Mouse (Mus musculus) limb, embryonic 15.5 days (tissue): ENCODE results near the gene Sh3pxd2b. TPM values are rescaled to one million over a fixed set of nuclear protein-coding genes. Genes with fewer than 3 reads are reported as not detected.

Source experiments
- ATAC-seq: fragments of 200-750 bp; cut with Nextera tagmentation; 2 replicates; pipeline ENCODE4 v1.8.0; 2017; ENCODE audit warnings: low read depth, moderate TSS enrichment; ENCODE audit not compliant: insufficient number of reproducible peaks, low FRiP score, low TSS enrichment
- H3K27ac ChIP-seq: fragments of 300-500 bp; sonication (generic); 2 replicates; pipeline ENCODE4 v1.5.1; 2015; ENCODE audit warnings: moderate library complexity, mild to moderate bottlenecking, inconsistent platforms
- H3K27me3 ChIP-seq: fragments of 300-500 bp; sonication (generic); 2 replicates; pipeline ENCODE4 v1.6.1; 2015; ENCODE audit warnings: inconsistent platforms
- H3K36me3 ChIP-seq: fragments of 300-500 bp; sonication (generic); 2 replicates; pipeline ENCODE4 v1.6.1; 2015; ENCODE audit warnings: inconsistent platforms
- H3K4me1 ChIP-seq: fragments of 300-500 bp; sonication (generic); 2 replicates; pipeline ENCODE4 v1.6.1; 2015; ENCODE audit warnings: inconsistent platforms
- H3K4me2 ChIP-seq: fragments of 300-500 bp; sonication (generic); 2 replicates; pipeline ENCODE4 v1.6.1; 2015; ENCODE audit warnings: mild to moderate bottlenecking, inconsistent platforms
- H3K4me3 ChIP-seq: fragments of 300-500 bp; sonication (generic); 2 replicates; pipeline ENCODE4 v1.5.1; 2015; ENCODE audit warnings: mild to moderate bottlenecking, inconsistent platforms
- H3K9ac ChIP-seq: fragments of 300-500 bp; sonication (generic); 2 replicates; pipeline ENCODE4 v1.6.1; 2015; ENCODE audit warnings: inconsistent platforms
- H3K9me3 ChIP-seq: fragments of 300-500 bp; sonication (generic); 2 replicates; pipeline ENCODE4 v1.6.1; 2016; ENCODE audit warnings: inconsistent platforms
- WGBS: fragments of 180-500 bp; shearing (Covaris S2); methylation state at CpG from one replicate; pipeline ENCODE4 v1.1.7; 2015; 5-methylcytosine and 5-hydroxymethylcytosine counted together
- polyA plus RNA-seq: library from polyadenylated mRNA; unstranded; fragments of >200 nt; fragmentation: Nextera tagmentation; extraction: Ambion mirVana; gene quantifications from 2 replicates; pipeline ENCODE4 v1.2.1, GENCODE M21; 2015

Sh3pxd2b gene
- polyA plus RNA-seq, 1 experiment from 2014 or later = 28.6 TPM

GRCm38 (mm10) chr11:32409823-32410562 lies 62.4 kb downstream of the Sh3pxd2b start:
- H3K4me3 ChIP-seq = no peak overlapping the region
- peaks cover 84% of the 10 kb centered on the region for H3K36me3 ChIP-seq
- H3K9ac ChIP-seq = no peak overlapping the region
- no peak for ATAC-seq
- no peaks in the 10 kb centered on the region for H3K9me3 ChIP-seq
- no peaks in the 10 kb centered on the region for H3K27me3 ChIP-seq
- H3K4me1 ChIP-seq = peaks cover 2% of the 10 kb centered on the region
- WGBS = 85% methylated on average over 11 of the region's 11 CpGs
- H3K4me2 ChIP-seq = no peak overlapping the region
- H3K27ac ChIP-seq = no peak overlapping the region

GRCm38 (mm10) chr11:32420001-32420400 lies 72.4 kb downstream of the Sh3pxd2b start:
- no peak for ATAC-seq

DNA sequence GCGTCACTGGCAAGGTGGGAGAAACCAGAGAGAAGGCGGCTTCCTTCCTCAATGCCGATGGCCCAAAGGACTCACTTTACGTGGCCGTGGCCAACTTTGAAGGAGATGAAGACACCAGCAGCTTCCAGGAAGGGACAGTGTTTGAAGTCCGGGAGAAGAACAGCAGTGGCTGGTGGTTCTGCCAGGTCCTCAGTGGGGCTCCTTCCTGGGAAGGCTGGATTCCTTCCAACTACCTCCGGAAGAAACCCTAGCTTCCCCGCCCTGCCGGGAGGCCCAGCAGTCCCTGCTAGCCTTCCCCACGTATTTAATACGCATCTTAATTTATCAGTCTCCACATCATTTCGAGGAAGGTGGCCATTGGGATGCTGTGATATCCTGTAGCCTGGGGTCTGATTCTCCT lies 75.7 kb downstream of the Sh3pxd2b start:
- no peak overlapping the region for H3K4me3 ChIP-seq
- H3K4me2 ChIP-seq = no peak overlapping the region
- ATAC-seq = no peak
- peaks cover 74% of the 10 kb centered on the region for H3K36me3 ChIP-seq
- peaks cover 14% of the 10 kb centered on the region; the same call in 1 of the 2 replicates for H3K4me1 ChIP-seq
- 68% methylated on average over 12 of the region's 12 CpGs for WGBS
- H3K27me3 ChIP-seq = no peaks in the 10 kb centered on the region
- H3K9ac ChIP-seq = no peak overlapping the region
- H3K9me3 ChIP-seq = no peaks in the 10 kb centered on the region
- no peak overlapping the region for H3K27ac ChIP-seq

More at GRCm38 (mm10) chr11:32420001-32420400, 72.4 kb downstream of the Sh3pxd2b start:
- no peaks in the 10 kb centered on the region for H3K9me3 ChIP-seq
- peaks cover 11% of the 10 kb centered on the region; the same call in 1 of the 2 replicates for H3K4me1 ChIP-seq
- H3K27ac ChIP-seq = no peak overlapping the region
- H3K9ac ChIP-seq = no peak overlapping the region
- H3K4me2 ChIP-seq = no peak overlapping the region
- WGBS = 75% methylated on average over 5 of the region's 5 CpGs
- H3K4me3 ChIP-seq = no peak overlapping the region
- no peaks in the 10 kb centered on the region for H3K27me3 ChIP-seq
- H3K36me3 ChIP-seq = peaks cover 94% of the 10 kb centered on the region

- no peak for ATAC-seq
- H3K4me2 ChIP-seq = no peak overlapping the region
- H3K27ac ChIP-seq = no peak overlapping the region
- H3K27me3 ChIP-seq = no peaks in the 10 kb centered on the region
- H3K4me1 ChIP-seq = peaks cover 14% of the 10 kb centered on the region; the same call in 1 of the 2 replicates
- H3K9ac ChIP-seq = no peak overlapping the region
- H3K4me3 ChIP-seq = no peak overlapping the region
- H3K36me3 ChIP-seq = peaks cover 64% of the 10 kb centered on the region
- H3K9me3 ChIP-seq = no peaks in the 10 kb centered on the region
- WGBS = 87% methylated on average over 4 of the region's 4 CpGs
These were observed 77.0 kb downstream of the Sh3pxd2b start for GRCm38 (mm10) chr11:32424600-32424999.

DNA sequence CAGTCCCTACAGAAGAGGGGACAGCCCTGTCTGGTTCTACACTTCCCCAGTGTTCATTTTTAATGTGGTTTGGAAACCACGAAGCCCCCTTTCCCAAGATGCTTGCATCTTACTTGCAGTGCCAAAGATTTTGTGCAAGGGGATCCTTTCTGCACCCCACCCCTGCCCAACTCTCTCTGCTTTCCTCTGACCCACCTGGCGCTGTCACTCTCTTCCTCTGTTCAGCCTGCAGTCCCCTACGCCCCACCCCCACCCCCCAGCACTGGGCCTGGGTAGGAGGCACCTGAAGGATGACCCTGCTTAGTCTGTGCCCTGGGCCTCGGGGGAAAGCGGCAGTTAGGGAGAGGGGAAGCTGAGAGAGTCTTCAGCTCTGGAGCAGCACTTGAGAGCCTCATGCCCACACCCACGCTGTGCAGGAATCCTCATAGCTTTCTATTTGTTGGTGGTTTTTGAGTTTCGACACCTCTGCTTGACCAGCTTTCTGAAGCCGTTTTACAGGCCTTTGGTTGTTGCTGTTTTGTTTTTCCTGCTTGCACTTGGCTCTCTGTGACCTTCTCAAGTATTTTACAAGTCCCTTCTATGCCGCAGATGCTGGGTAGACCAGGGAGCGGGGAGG lies 77.5 kb downstream of the Sh3pxd2b start:
- Histone ChIP-seq H3K4me3 (no peak overlapping the region), H3K27me3 (no peaks in the 10 kb centered on the region), H3K9ac (no peak overlapping the region), H3K36me3 (peaks cover 59% of the 10 kb centered on the region), H3K4me2 (no peak overlapping the region), H3K4me1 (peaks cover 14% of the 10 kb centered on the region; the same call in 1 of the 2 replicates), H3K27ac (no peak overlapping the region; the same call in 1 of the 2 replicates), H3K9me3 (no peaks in the 10 kb centered on the region)
- no peak for ATAC-seq
- WGBS = 69% methylated on average over 10 of the region's 10 CpGs

- H3K9me3 ChIP-seq = no peaks in the 10 kb centered on the region
- peaks cover 35% of the 10 kb centered on the region for H3K36me3 ChIP-seq
- no peak overlapping the region for H3K27ac ChIP-seq
- H3K4me2 ChIP-seq = no peak overlapping the region
- H3K4me3 ChIP-seq = no peak overlapping the region
- peaks cover 14% of the 10 kb centered on the region; the same call in 1 of the 2 replicates for H3K4me1 ChIP-seq
- 60% methylated on average over 7 of the region's 7 CpGs for WGBS
- ATAC-seq = no peak
- H3K27me3 ChIP-seq = no peaks in the 10 kb centered on the region
- no peak overlapping the region for H3K9ac ChIP-seq
These were observed 79.9 kb downstream of the Sh3pxd2b start for GRCm38 (mm10) chr11:32427537-32427936.

- peak overlapping the region; percentile 12; the same call in 1 of the 2 replicates for H3K4me2 ChIP-seq
- no peak overlapping the region for H3K9ac ChIP-seq
- ATAC-seq = peak; percentile 92
- no peaks in the 10 kb centered on the region for H3K27me3 ChIP-seq
- H3K4me3 ChIP-seq = no peak overlapping the region
- no peaks in the 10 kb centered on the region for H3K9me3 ChIP-seq
- 35% methylated on average over 6 of the region's 6 CpGs for WGBS
- peaks cover 21% of the 10 kb centered on the region for H3K4me1 ChIP-seq
- H3K27ac ChIP-seq = peak overlapping the region; percentile 87
- no peaks in the 10 kb centered on the region for H3K36me3 ChIP-seq
These were observed 87.9 kb downstream of the Sh3pxd2b start for GRCm38 (mm10) chr11:32435410-32436060.

GRCm38 (mm10) chr11:32442576-32442975 lies 95.0 kb downstream of the Sh3pxd2b start:
- no peaks in the 10 kb centered on the region for H3K4me1 ChIP-seq
- H3K4me3 ChIP-seq = no peak overlapping the region
- no peaks in the 10 kb centered on the region for H3K36me3 ChIP-seq
- H3K9ac ChIP-seq = no peak overlapping the region
- WGBS = 73% methylated on average over 3 of the region's 3 CpGs
- no peaks in the 10 kb centered on the region for H3K27me3 ChIP-seq
- no peak overlapping the region for H3K4me2 ChIP-seq
- no peak overlapping the region for H3K27ac ChIP-seq
- H3K9me3 ChIP-seq = no peaks in the 10 kb centered on the region
- no peak for ATAC-seq

GRCm38 (mm10) chr11:32444266-32444665 lies 96.6 kb downstream of the Sh3pxd2b start:
- Histone ChIP-seq H3K4me2 (no peak overlapping the region), H3K27ac (no peak overlapping the region), H3K27me3 (no peaks in the 10 kb centered on the region), H3K9me3 (no peaks in the 10 kb centered on the region), H3K36me3 (no peaks in the 10 kb centered on the region), H3K4me1 (no peaks in the 10 kb centered on the region), H3K4me3 (no peak overlapping the region), H3K9ac (no peak overlapping the region)
- 49% methylated on average over 1 of the region's 1 CpGs for WGBS
- ATAC-seq = no peak

- Histone ChIP-seq H3K9ac (no peak overlapping the region), H3K4me1 (no peaks in the 10 kb centered on the region), H3K27ac (no peak overlapping the region), H3K9me3 (no peaks in the 10 kb centered on the region), H3K36me3 (no peaks in the 10 kb centered on the region), H3K4me2 (no peak overlapping the region), H3K27me3 (no peaks in the 10 kb centered on the region), H3K4me3 (no peak overlapping the region)
- ATAC-seq = no peak
- 70% methylated on average over 1 of the region's 1 CpGs for WGBS
These were observed 97.5 kb downstream of the Sh3pxd2b start for GRCm38 (mm10) chr11:32445135-32445534.

GRCm38 (mm10) chr11:32445637-32446226 lies 98.1 kb downstream of the Sh3pxd2b start:
- H3K4me3 ChIP-seq = no peak overlapping the region
- 76% methylated on average over 6 of the region's 6 CpGs for WGBS

More at GRCm38 (mm10) chr11:32445637-32446226, 98.1 kb downstream of the Sh3pxd2b start:
- Histone ChIP-seq H3K36me3 (no peaks in the 10 kb centered on the region), H3K9me3 (no peaks in the 10 kb centered on the region), H3K4me2 (no peak overlapping the region), H3K9ac (no peak overlapping the region), H3K4me1 (0 out of 2 replicates have a peak, but pooled peaks cover 3% of the 10 kb centered on the region), H3K27ac (no peak overlapping the region), H3K27me3 (no peaks in the 10 kb centered on the region)
- no peak for ATAC-seq
